Mouse (Mus musculus) embryo, embryonic 10.5 days (tissue): ENCODE measurements around the gene Il11ra1.
"Not testable (repeated sequence)": the region's sequence is repeated elsewhere in the genome, so short reads cannot be mapped to it uniquely, and the experiment has no call there.

ENCODE experiments used
- DNase-seq: peaks from one replicate; pipeline ENCODE4 v3.0.0-alpha.2; 2015; ENCODE audit warnings: low spot score

Il11ra1 gene

DNA sequence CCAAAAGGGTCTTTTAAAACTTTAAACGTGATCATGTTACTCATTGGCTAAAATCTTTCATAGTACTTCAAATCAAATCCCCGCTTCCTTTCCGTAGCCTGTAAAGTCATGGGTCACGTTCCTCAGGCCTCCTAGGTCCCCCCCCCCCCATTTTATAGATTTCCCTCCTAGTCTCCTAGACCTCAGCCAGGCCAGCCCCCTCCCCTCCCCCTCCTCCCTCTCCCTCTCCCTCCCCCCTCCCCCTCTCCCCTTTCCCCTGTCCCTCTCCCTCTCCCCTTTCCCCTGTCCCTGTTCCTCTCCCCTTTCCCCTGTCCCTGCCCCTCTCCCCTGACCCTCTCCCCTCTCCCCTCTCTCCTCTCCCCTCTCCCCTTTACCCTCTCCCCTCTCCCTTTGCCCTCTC lies 82.9 kb downstream of the Il11ra1 start:
- not testable (repeated sequence) for DNase-seq

- DNase-seq = peak; percentile 9
Measured at GRCm38 (mm10) chr4:41783197-41783596, 83.4 kb downstream of the Il11ra1 start.
